Mouse (Mus musculus) midbrain, postnatal 0 days (tissue): ENCODE data around the gene E030018B13Rik. TPM values are rescaled to one million over a fixed set of nuclear protein-coding genes. Genes with fewer than 3 reads are reported as not detected.

Experiments
- ATAC-seq: fragments of 200-750 bp; cut with Nextera tagmentation; 2 replicates; pipeline ENCODE4 v1.8.0; 2017; ENCODE audit warnings: moderate number of reproducible peaks, mild to moderate bottlenecking, moderate TSS enrichment, moderate library complexity; ENCODE audit not compliant: low FRiP score
- DNase-seq: peaks from one replicate; pipeline ENCODE4 v3.0.0-alpha.2; 2015; ENCODE audit warnings: low spot score
- H3K27ac ChIP-seq: fragments of 300-500 bp; sonication (generic); 2 replicates; pipeline ENCODE4 v1.5.1; 2014; ENCODE audit warnings: low read depth, mild to moderate bottlenecking, low read length, mixed read lengths
- H3K27me3 ChIP-seq: fragments of 300-500 bp; sonication (generic); 2 replicates; pipeline ENCODE4 v1.6.1; 2014; ENCODE audit warnings: low read length, control low read depth, mixed read lengths; ENCODE audit not compliant: insufficient read depth
- H3K36me3 ChIP-seq: fragments of 300-500 bp; sonication (generic); 2 replicates; pipeline ENCODE4 v1.6.1; 2014; ENCODE audit warnings: low read length, control low read depth, mixed read lengths; ENCODE audit not compliant: insufficient read depth
- H3K4me1 ChIP-seq: fragments of 300-500 bp; sonication (generic); 2 replicates; pipeline ENCODE4 v1.6.1; 2014; ENCODE audit warnings: mild to moderate bottlenecking, control low read depth, antibody characterized with exemption, low read length, mixed read lengths; ENCODE audit not compliant: insufficient read depth
- H3K4me2 ChIP-seq: fragments of 300-500 bp; sonication (generic); 2 replicates; pipeline ENCODE4 v1.6.1; 2014; ENCODE audit warnings: low read depth, mild to moderate bottlenecking, low read length, mixed read lengths; ENCODE audit not compliant: poor library complexity, severe bottlenecking
- H3K4me3 ChIP-seq: fragments of 300-500 bp; sonication (generic); 2 replicates; pipeline ENCODE4 v1.5.1; 2014; ENCODE audit warnings: low read depth, mild to moderate bottlenecking, low read length, moderate library complexity
- H3K9ac ChIP-seq: fragments of 300-500 bp; sonication (generic); replicated peaks from 2 replicates; pipeline ENCODE4 v1.6.1; 2014; ENCODE audit warnings: mild to moderate bottlenecking, low read length, moderate library complexity, mixed read lengths; ENCODE audit not compliant: poor library complexity, severe bottlenecking
- H3K9me3 ChIP-seq: fragments of 300-500 bp; sonication (generic); 2 replicates; pipeline ENCODE4 v1.6.1; 2016; ENCODE audit warnings: low read length, control low read depth
- CTCF ChIP-seq: IDR thresholded peaks from 2 replicates; pipeline ENCODE4 v1.5.1; 2016; ENCODE audit warnings: antibody characterized with exemption, mild to moderate bottlenecking
- WGBS: fragments of 180-500 bp; shearing (Covaris S2); extraction: QIAGEN DNeasy Blood & Tissue Kit; methylation state at CpG from one replicate; pipeline ENCODE4 v1.1.7; 2014; 5-methylcytosine and 5-hydroxymethylcytosine counted together
- polyA plus RNA-seq: library from polyadenylated mRNA; unstranded; fragments of >200 nt; fragmentation: Nextera tagmentation; extraction: Ambion mirVana; gene quantifications from 2 replicates; pipeline ENCODE4 v1.2.1, GENCODE M21; 2015
- total RNA-seq: library from RNA; depleted of rRNA; stranded (reverse); fragments of >200 nt; gene quantifications from 2 replicates; pipeline ENCODE4 v1.2.3, GENCODE M21; 2014

E030018B13Rik gene
- total and polyA plus RNA-seq, 2 experiments from 2014 or later = not detected

DNA sequence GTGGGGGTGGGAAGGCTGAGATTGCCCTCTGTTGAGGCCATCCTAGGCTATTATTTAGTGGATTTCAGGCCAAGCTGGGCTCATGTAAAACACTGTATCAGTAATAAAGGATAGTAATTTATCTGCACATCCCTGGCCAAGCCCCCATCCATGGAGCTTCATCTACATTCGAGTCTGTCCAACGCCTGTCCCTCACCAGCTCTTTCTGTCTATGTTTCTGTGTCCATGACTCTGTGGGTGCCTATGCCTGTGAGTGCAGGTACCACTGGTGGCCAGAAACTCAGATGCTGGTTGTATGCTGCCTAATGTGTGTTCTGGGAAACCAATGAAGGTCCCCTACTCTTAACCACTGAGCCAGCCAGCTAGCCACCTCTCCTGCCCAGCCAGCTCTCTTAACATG, 16.2 kb upstream of the E030018B13Rik start:
- peaks cover 15% of the 10 kb centered on the region; the same call in 1 of the 2 replicates for H3K4me1 ChIP-seq
- no peak overlapping the region for H3K4me2 ChIP-seq
- no peak for TF ChIP-seq CTCF
- H3K27ac ChIP-seq = no peak overlapping the region
- no peak for ATAC-seq
- no peaks in the 10 kb centered on the region for H3K36me3 ChIP-seq
- H3K9me3 ChIP-seq = no peaks in the 10 kb centered on the region
- H3K9ac ChIP-seq = no peak overlapping the region
- no peak overlapping the region for H3K4me3 ChIP-seq
- no peaks in the 10 kb centered on the region for H3K27me3 ChIP-seq
- 90% methylated on average over 2 of the region's 2 CpGs for WGBS
- no peak for DNase-seq

DNA sequence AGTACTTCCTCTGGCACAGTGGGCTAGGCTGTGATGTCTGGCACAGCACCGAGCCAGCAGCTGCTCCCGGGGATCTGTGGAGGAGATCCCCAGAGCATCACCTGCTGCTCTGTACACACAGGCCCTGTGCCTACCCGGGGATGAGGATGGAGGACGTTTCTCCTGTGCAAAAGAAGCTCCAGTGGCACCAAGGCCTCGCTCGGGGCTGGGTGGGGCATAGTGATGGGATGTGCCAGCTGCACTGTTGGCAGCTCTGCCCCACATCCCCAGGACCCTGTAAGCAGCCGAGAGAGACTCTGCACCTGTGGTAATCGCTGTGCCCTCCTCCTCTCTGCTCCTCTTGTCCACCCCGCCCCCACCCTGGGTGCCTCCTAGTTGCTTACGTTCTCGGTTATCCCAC, 15.3 kb upstream of the E030018B13Rik start:
- Histone ChIP-seq H3K9ac (no peak overlapping the region), H3K9me3 (no peaks in the 10 kb centered on the region), H3K4me3 (no peak overlapping the region), H3K27ac (no peak overlapping the region), H3K4me1 (peaks cover 12% of the 10 kb centered on the region; the same call in 1 of the 2 replicates), H3K36me3 (no peaks in the 10 kb centered on the region), H3K4me2 (no peak overlapping the region), H3K27me3 (no peaks in the 10 kb centered on the region)
- no peak for DNase-seq
- no peak for TF ChIP-seq CTCF
- no peak for ATAC-seq
- WGBS = 49% methylated on average over 11 of the region's 11 CpGs

DNA sequence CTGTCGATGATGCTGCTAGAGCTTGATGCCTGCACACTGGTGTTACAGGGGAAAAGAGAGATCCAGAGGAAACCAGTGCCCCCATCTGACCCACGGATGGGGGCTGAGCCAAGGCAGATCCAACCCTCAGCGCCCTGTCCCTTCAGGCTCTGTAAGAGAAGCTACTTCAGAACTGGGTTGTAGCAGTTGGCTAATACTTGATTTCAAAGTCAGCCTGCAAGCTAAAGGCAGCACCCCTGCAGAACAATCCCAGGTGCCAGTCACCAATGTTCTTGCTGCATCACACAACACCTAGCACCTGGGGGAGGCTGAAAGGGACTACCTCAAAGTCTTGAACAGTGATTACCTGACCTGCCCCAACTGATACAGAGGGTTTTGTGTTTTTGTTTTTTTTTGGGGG, 14.7 kb upstream of the E030018B13Rik start:
- no peaks in the 10 kb centered on the region for H3K9me3 ChIP-seq
- no peak for TF ChIP-seq CTCF
- H3K27me3 ChIP-seq = no peaks in the 10 kb centered on the region
- no peak overlapping the region for H3K27ac ChIP-seq
- H3K4me1 ChIP-seq = peaks cover 10% of the 10 kb centered on the region; the same call in 1 of the 2 replicates
- no peak for ATAC-seq
- no peak for DNase-seq
- H3K36me3 ChIP-seq = no peaks in the 10 kb centered on the region
- no peak overlapping the region for H3K4me3 ChIP-seq
- 62% methylated on average over 3 of the region's 3 CpGs for WGBS
- no peak overlapping the region for H3K4me2 ChIP-seq
- no peak overlapping the region; the same call in 1 of the 2 replicates for H3K9ac ChIP-seq

DNA sequence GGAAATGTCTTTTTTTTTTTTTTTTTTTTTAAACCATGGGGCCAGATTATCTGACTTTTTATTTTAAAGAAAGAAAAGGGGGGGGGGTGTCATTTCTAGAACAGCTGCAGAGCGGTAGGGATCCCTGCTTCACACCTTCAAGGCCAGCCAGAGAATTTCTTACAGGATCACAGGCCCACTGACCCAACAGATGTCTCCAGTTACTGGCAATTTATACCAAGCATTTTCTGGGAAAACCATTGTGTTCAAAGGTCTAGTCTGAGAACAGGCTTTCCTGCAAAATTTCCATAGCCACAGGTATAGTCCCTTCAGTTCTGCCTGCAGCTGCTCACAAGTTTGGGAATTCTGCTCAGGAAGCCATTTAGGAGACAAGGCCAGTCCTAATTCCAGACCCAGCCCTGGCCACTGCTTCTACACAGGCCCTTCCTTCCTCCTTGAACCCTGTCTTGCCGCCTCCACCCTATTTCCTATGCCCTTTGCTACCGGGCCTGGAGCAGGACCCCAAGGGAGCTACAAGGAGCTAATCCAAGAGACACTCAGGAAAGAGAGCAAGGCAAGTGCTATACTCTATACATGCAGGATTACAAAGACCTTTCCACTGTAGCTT, 13.9 kb upstream of the E030018B13Rik start:
- WGBS = 61% methylated on average over 3 of the region's 3 CpGs
- peaks cover 4% of the 10 kb centered on the region; the same call in 1 of the 2 replicates for H3K4me1 ChIP-seq
- H3K9me3 ChIP-seq = no peaks in the 10 kb centered on the region
- no peak for DNase-seq
- no peak overlapping the region for H3K4me3 ChIP-seq
- H3K27me3 ChIP-seq = no peaks in the 10 kb centered on the region
- no peaks in the 10 kb centered on the region for H3K36me3 ChIP-seq
- no peak for ATAC-seq
- no peak overlapping the region for H3K9ac ChIP-seq
- H3K4me2 ChIP-seq = no peak overlapping the region
- no peak for TF ChIP-seq CTCF
- no peak overlapping the region for H3K27ac ChIP-seq

DNA sequence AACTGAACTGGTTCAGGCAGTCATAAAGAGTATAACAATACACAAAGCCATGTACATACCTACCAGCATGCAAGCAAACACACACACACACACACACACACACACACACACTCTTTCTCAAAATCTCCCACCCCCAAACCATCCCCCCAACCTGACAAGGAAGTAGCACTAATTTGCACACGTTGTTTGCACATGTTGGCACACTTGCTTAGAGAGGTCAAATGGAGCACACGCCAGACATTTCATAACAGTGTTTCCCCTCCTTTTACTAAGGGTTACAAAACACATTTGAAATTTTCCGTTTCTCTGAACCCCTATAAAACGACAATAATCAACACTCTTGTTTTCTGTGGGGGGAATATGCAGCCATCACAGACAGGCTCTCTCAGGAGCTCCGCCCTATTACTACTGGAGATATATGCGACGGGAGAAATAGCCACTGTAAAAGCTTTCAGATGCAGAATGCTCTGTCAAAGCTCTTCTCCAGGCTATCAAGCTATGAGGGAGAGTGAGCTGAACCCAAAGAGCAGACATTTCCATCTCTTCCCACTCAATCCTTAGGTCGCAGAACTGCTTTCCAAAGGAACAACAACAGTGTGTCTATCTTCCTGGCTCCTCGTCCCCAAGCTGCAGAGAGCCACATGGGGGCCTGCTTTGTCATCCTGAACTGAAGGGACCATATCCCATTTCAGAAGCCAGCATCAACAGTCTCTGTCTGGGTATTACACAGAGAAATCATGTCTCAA, 12.8 kb upstream of the E030018B13Rik start:
- Histone ChIP-seq H3K36me3 (no peaks in the 10 kb centered on the region), H3K4me2 (no peak overlapping the region), H3K9me3 (no peaks in the 10 kb centered on the region), H3K4me1 (0 out of 2 replicates have a peak, but pooled peaks cover 6% of the 10 kb centered on the region), H3K9ac (no peak overlapping the region), H3K27me3 (no peaks in the 10 kb centered on the region), H3K27ac (no peak overlapping the region), H3K4me3 (no peak overlapping the region)
- TF ChIP-seq CTCF = no peak
- ATAC-seq (no peak), DNase-seq (no peak)
- 73% methylated on average over 9 of the region's 9 CpGs for WGBS

DNA sequence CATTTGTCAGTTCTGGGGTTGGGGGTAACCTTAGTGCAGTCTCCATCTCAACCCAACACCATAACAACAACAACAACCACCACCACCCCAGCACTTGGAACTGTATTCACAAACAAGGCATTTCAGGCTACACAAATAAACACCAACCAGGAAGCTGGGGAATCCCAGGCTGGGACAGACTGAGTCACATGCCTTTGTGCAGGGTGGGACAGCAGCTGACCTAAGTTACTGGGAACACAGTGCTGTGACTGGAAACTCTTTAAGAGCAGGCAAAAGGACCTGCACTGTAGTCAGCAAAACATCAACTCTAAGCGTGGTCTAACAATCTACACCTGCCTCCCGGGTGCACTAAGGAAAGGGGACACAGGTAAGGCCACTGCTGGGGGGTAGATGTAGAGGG, 11.5 kb upstream of the E030018B13Rik start:
- H3K36me3 ChIP-seq = no peaks in the 10 kb centered on the region
- no peak for TF ChIP-seq CTCF
- no peak overlapping the region for H3K27ac ChIP-seq
- H3K27me3 ChIP-seq = no peaks in the 10 kb centered on the region
- no peak overlapping the region for H3K4me3 ChIP-seq
- 0 out of 2 replicates have a peak, but pooled peaks cover 9% of the 10 kb centered on the region for H3K4me1 ChIP-seq
- ATAC-seq = no peak
- H3K9me3 ChIP-seq = no peaks in the 10 kb centered on the region
- no peak overlapping the region for H3K4me2 ChIP-seq
- 92% methylated on average over 2 of the region's 2 CpGs for WGBS
- H3K9ac ChIP-seq = no peak overlapping the region
- DNase-seq = no peak
